Mouse (Mus musculus): ENCODE data around the gene Akap17b.
"Not testable (repeated sequence)": the region's sequence is repeated elsewhere in the genome, so short reads cannot be mapped to it uniquely, and the experiment has no call there.

Akap17b gene

GRCm38 (mm10) chrX:36644657-36645551 lies at the start of gene Akap17b:
Gene Akap17b (minus strand): TSS chrX:36645395.
- in situ Hi-C loops (cut with MboI; ENCODE audit: unreplicated experiment in 2 of 2) = loop anchor here (10.0 to 25.0 kb wide), 5 partner anchors 117 to 392 kb away; partner anchors contain the start of genes Nkrf (in 2 of the 2) and Sowahd (in 1 of the 2)

- in situ Hi-C loops (cut with MboI; ENCODE audit: unreplicated experiment in 2 of 2) = no loop called here
Observed at GRCm38 (mm10) chrX:36691365-36691764, 46.2 kb upstream of the Akap17b start.

- in situ Hi-C loops (cut with MboI; ENCODE audit: unreplicated experiment in 2 of 2) = no loop called here
Observed at GRCm38 (mm10) chrX:36689655-36690054, 44.5 kb upstream of the Akap17b start.

GRCm38 (mm10) chrX:36676836-36677235 lies 31.6 kb upstream of the Akap17b start:
- in situ Hi-C loops (cut with MboI; ENCODE audit: unreplicated experiment in 2 of 2) = no loop called here

- in situ Hi-C loops (cut with MboI; ENCODE audit: unreplicated experiment in 2 of 2) = no loop called here
Observed at GRCm38 (mm10) chrX:36672708-36673107, 27.5 kb upstream of the Akap17b start.

- in situ Hi-C loops (cut with MboI; ENCODE audit: unreplicated experiment in 2 of 2) = loop anchor here (10.0 to 25.0 kb wide), 5 partner anchors 122 to 397 kb away; partner anchors contain the start of genes Nkrf (in 2 of the 2) and Sowahd (in 1 of the 2)
Observed at GRCm38 (mm10) chrX:36640046-36640445, 5.1 kb downstream of the Akap17b start.

- in situ Hi-C loops (cut with MboI; ENCODE audit: unreplicated experiment in 2 of 2) = loop anchor here in 1 of 2 experiments (25.0 kb wide), 3 partner anchors 132 to 407 kb away; partner anchors contain the start of genes Nkrf and Sowahd
Observed at GRCm38 (mm10) chrX:36630771-36631170, 14.4 kb downstream of the Akap17b start.

GRCm38 (mm10) chrX:36628102-36628501 lies 17.1 kb downstream of the Akap17b start:
- in situ Hi-C loops (cut with MboI; ENCODE audit: unreplicated experiment in 2 of 2) = loop anchor here (10.0 to 25.0 kb wide), 5 partner anchors 127 to 409 kb away; partner anchors contain the start of genes Nkrf (in 1 of the 2) and Sowahd (in 1 of the 2)

- in situ Hi-C loops (cut with MboI; ENCODE audit: unreplicated experiment in 2 of 2) = no loop called here
Observed at GRCm38 (mm10) chrX:36609117-36609516, 36.1 kb downstream of the Akap17b start.

GRCm38 (mm10) chrX:36604040-36604439 lies 41.2 kb downstream of the Akap17b start:
- in situ Hi-C loops (cut with MboI; ENCODE audit: unreplicated experiment in 2 of 2) = no loop called here

GRCm38 (mm10) chrX:36602926-36603325 lies 42.3 kb downstream of the Akap17b start:
- in situ Hi-C loops (cut with MboI; ENCODE audit: unreplicated experiment in 2 of 2) = no loop called here

GRCm38 (mm10) chrX:36600066-36600465 lies 45.1 kb downstream of the Akap17b start:
- in situ Hi-C loops (cut with MboI; ENCODE audit: unreplicated experiment in 2 of 2) = no loop called here

GRCm38 (mm10) chrX:36599656-36600055 lies 45.5 kb downstream of the Akap17b start:
- in situ Hi-C loops (cut with MboI; ENCODE audit: unreplicated experiment in 2 of 2) = no loop called here

GRCm38 (mm10) chrX:36598861-36599344 lies 46.3 kb downstream of the Akap17b start:
- in situ Hi-C loops (cut with MboI; ENCODE audit: unreplicated experiment in 2 of 2) = no loop called here

GRCm38 (mm10) chrX:36598390-36598810 lies 46.8 kb downstream of the Akap17b start:
- in situ Hi-C loops (cut with MboI; ENCODE audit: unreplicated experiment in 2 of 2) = no loop called here

- in situ Hi-C loops (cut with MboI; ENCODE audit: unreplicated experiment in 2 of 2) = no loop called here
Observed at GRCm38 (mm10) chrX:36597707-36598389, 47.3 kb downstream of the Akap17b start, which contains the start of gene Pgrmc1. Gene Pgrmc1 (plus strand): TSS chrX:36598206.

- in situ Hi-C loops (cut with MboI; ENCODE audit: unreplicated experiment in 2 of 2) = not testable (repeated sequence)
Observed at GRCm38 (mm10) chrX:36596483-36597120, 48.6 kb downstream of the Akap17b start.

GRCm38 (mm10) chrX:36595247-36595646 lies 49.9 kb downstream of the Akap17b start:
- in situ Hi-C loops (cut with MboI; ENCODE audit: unreplicated experiment in 2 of 2) = no loop called here

- in situ Hi-C loops (cut with MboI; ENCODE audit: unreplicated experiment in 2 of 2) = no loop called here
Observed at GRCm38 (mm10) chrX:36591539-36591938, 53.7 kb downstream of the Akap17b start.

GRCm38 (mm10) chrX:36591120-36591519 lies 54.1 kb downstream of the Akap17b start:
- in situ Hi-C loops (cut with MboI; ENCODE audit: unreplicated experiment in 2 of 2) = no loop called here
